Mouse (Mus musculus) testis, adult 2 months (tissue): Measurements from ENCODE around the gene Rapgef5. TPM values are rescaled to one million over a fixed set of nuclear protein-coding genes. Genes with fewer than 3 reads are reported as not detected.

Source experiments
- H3K27ac ChIP-seq: fragments of 200-500 bp; 2 replicates; pipeline ENCODE4 v1.5.1; 2012; ENCODE audit warnings: low read depth, low read length; ENCODE audit not compliant: control insufficient read depth, insufficient read depth
- H3K27me3 ChIP-seq: fragments of 200-500 bp; 2 replicates; pipeline ENCODE4 v1.6.1; 2012; ENCODE audit warnings: mild to moderate bottlenecking, low read length, moderate library complexity; ENCODE audit not compliant: control insufficient read depth, insufficient read depth
- H3K36me3 ChIP-seq: fragments of 200-500 bp; 2 replicates; pipeline ENCODE4 v1.6.1; 2012; ENCODE audit warnings: mild to moderate bottlenecking, low read length; ENCODE audit not compliant: control insufficient read depth, insufficient read depth
- H3K4me1 ChIP-seq: fragments of 200-500 bp; 2 replicates; pipeline ENCODE4 v1.6.1; 2012; ENCODE audit warnings: low read length; ENCODE audit not compliant: control insufficient read depth, insufficient read depth
- H3K4me3 ChIP-seq: fragments of 200-500 bp; 2 replicates; pipeline ENCODE4 v1.5.1; 2012; ENCODE audit warnings: low read depth, mild to moderate bottlenecking, low read length, moderate library complexity, mixed read lengths; ENCODE audit not compliant: control insufficient read depth
- CTCF ChIP-seq: fragments of 200-500 bp; IDR thresholded peaks from 2 replicates; pipeline ENCODE4 v1.5.1; 2012; ENCODE audit warnings: low read depth, mild to moderate bottlenecking, inconsistent platforms, low read length, moderate library complexity; ENCODE audit not compliant: control insufficient read depth, insufficient read depth, insufficient replicate concordance
- POLR2A ChIP-seq: fragments of 200-500 bp; IDR thresholded peaks from 2 replicates; pipeline ENCODE4 v1.6.1; 2012; ENCODE audit warnings: low read depth, mild to moderate bottlenecking, inconsistent platforms, low read length, moderate library complexity; ENCODE audit not compliant: control insufficient read depth
- polyA plus RNA-seq: library from polyadenylated mRNA; depleted of rRNA; stranded (reverse); fragments of >200 nt; gene quantifications from 2 replicates; pipeline ENCODE4 v1.2.3, GENCODE M21; 2012

Gene Rapgef5
- polyA plus RNA-seq, 1 experiment = 5.8 TPM

DNA sequence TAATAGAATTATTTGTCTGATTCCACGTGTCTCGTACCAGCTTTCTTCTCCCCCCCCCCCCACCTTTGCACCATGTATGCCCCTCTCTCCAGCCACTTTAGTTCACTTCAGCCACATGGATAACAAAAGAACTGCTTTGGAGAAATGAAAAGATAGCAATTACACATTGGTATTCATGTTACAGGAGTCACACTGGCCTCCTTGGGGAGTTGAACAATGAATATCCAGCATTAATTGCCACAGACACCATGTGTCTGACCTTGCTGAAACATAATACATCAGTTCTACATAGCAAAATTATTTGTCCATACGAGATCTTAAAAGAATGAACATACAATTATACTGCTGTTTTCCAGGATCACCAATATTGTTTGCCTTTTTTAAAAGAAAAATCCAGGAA lies 170.5 kb downstream of the Rapgef5 start:
- no peaks in the 10 kb centered on the region for H3K27me3 ChIP-seq
- TF ChIP-seq POLR2A (no peak), CTCF (no peak)
- no peaks in the 10 kb centered on the region; the same call in 1 of the 2 replicates for H3K4me1 ChIP-seq
- H3K27ac ChIP-seq = no peak overlapping the region
- no peak overlapping the region for H3K4me3 ChIP-seq
- H3K36me3 ChIP-seq = no peaks in the 10 kb centered on the region

GRCm38 (mm10) chr12:117688655-117689548 lies 172.6 kb downstream of the Rapgef5 start:
- H3K36me3 ChIP-seq = no peaks in the 10 kb centered on the region
- no peak overlapping the region for H3K27ac ChIP-seq
- no peaks in the 10 kb centered on the region; the same call in 1 of the 2 replicates for H3K4me1 ChIP-seq

GRCm38 (mm10) chr12:117691336-117691735 lies 175.1 kb downstream of the Rapgef5 start:
- Histone ChIP-seq H3K4me1 (no peaks in the 10 kb centered on the region; the same call in 1 of the 2 replicates), H3K27ac (no peak overlapping the region), H3K27me3 (no peaks in the 10 kb centered on the region), H3K4me3 (no peak overlapping the region), H3K36me3 (no peaks in the 10 kb centered on the region)
- no peak for TF ChIP-seq POLR2A
- TF ChIP-seq CTCF = no peak

More at GRCm38 (mm10) chr12:117688655-117689548, 172.6 kb downstream of the Rapgef5 start:
- peak overlapping the region; percentile 4; the same call in 1 of the 2 replicates for H3K4me3 ChIP-seq
- TF ChIP-seq CTCF (no peak), POLR2A (no peak)
- no peaks in the 10 kb centered on the region for H3K27me3 ChIP-seq

- Histone ChIP-seq H3K27me3 (no peaks in the 10 kb centered on the region), H3K27ac (no peak overlapping the region), H3K36me3 (no peaks in the 10 kb centered on the region), H3K4me3 (no peak overlapping the region), H3K4me1 (no peaks in the 10 kb centered on the region; the same call in 1 of the 2 replicates)
- TF ChIP-seq POLR2A (no peak), CTCF (no peak)
These were observed 176.5 kb downstream of the Rapgef5 start for GRCm38 (mm10) chr12:117692775-117693174.

GRCm38 (mm10) chr12:117699950-117700665 lies 183.8 kb downstream of the Rapgef5 start:
- Histone ChIP-seq H3K27me3 (no peaks in the 10 kb centered on the region), H3K4me3 (no peak overlapping the region), H3K36me3 (no peaks in the 10 kb centered on the region), H3K4me1 (no peaks in the 10 kb centered on the region), H3K27ac (no peak overlapping the region)
- TF ChIP-seq POLR2A (no peak), CTCF (no peak)

DNA sequence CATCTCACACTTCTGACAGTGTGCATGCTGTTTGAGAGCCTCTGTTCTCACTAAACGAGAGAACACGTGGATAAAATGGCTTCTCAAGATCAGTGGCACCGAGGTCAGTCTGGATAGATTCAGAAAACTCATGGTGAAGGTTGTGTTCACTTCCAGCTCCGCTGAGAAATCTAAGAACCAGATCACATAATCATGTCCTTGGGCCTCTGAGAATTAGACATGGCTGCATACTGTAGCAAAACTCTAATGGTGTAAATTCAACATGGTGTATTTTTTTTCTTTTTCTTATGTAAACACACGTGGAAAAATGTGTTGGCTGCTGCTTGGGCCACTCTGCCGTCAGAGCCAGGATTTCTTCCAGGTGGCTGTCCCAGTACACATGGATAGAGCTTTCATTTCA lies 184.6 kb downstream of the Rapgef5 start:
- H3K4me3 ChIP-seq = no peak overlapping the region
- H3K36me3 ChIP-seq = no peaks in the 10 kb centered on the region
- H3K27ac ChIP-seq = no peak overlapping the region
- H3K27me3 ChIP-seq = no peaks in the 10 kb centered on the region
- no peaks in the 10 kb centered on the region for H3K4me1 ChIP-seq
- TF ChIP-seq CTCF (no peak), POLR2A (no peak)

DNA sequence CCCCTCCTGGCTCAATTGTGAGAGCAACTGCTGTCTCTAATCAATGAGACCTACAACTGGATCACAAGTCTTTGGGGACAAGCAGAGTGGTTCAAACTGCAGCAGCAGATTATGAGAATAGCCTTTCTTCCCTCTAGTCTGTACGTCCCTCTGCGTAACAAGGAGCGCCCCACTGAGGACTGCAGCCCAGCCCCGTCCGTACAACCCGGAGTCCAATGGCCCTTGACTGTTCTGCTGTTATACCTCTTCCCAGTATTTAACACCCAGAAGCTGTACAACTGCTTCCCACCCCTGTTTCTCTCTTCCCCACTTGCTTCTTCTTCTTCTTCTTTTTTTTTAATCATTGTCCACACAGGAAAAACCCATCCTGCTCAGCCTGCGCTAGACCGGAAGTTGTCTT lies 186.0 kb downstream of the Rapgef5 start:
- H3K27me3 ChIP-seq = no peaks in the 10 kb centered on the region
- H3K27ac ChIP-seq = no peak overlapping the region
- no peaks in the 10 kb centered on the region for H3K36me3 ChIP-seq
- no peaks in the 10 kb centered on the region for H3K4me1 ChIP-seq
- H3K4me3 ChIP-seq = no peak overlapping the region
- TF ChIP-seq CTCF (no peak), POLR2A (no peak)
